Mouse (Mus musculus) layer of hippocampus, adult 6 months (tissue): ENCODE data around the gene Ndfip2. TPM values are rescaled to one million over a fixed set of nuclear protein-coding genes. Genes with fewer than 3 reads are reported as not detected.

Source experiments
- long read RNA-seq, 2 experiments: library from polyadenylated mRNA; unstranded; transcript quantifications; one replicate each; pipeline ENCODE4 v2.0.0; 2019 to 2020
- polyA plus RNA-seq: library from polyadenylated mRNA; unstranded; fragments of <200 nt; fragmentation: Nextera tagmentation; gene quantifications from 2 replicates; pipeline ENCODE4 v1.2.3, GENCODE M21; 2021

Ndfip2 gene
- 104 and 108 TPM in 2 replicates for polyA plus RNA-seq
- long read RNA-seq, experiment 1, transcript Ndfip2-206 (8 exons, 2,532 nt): major isoform, 179 of 256 reads
- long read RNA-seq, experiment 1, transcript Ndfip2-202 (8 exons, 1,695 nt): minor isoform, 51 of 256 reads
- long read RNA-seq, experiment 1, partial matches to known transcripts: 20 of 256 reads
- long read RNA-seq, experiment 1, other reads (novel, unspliced or antisense): 5 of 256 reads
- long read RNA-seq, experiment 2, transcript Ndfip2-206 (8 exons, 2,532 nt): major isoform, 1,028 of 1,278 reads
- long read RNA-seq, experiment 2, transcript Ndfip2-202 (8 exons, 1,695 nt): minor isoform, 212 of 1,278 reads
- long read RNA-seq, experiment 2, partial matches to known transcripts: 10 of 1,278 reads
- long read RNA-seq, experiment 2, other reads (novel, unspliced or antisense): 25 of 1,278 reads

GRCm38 (mm10) chr14:105258379-105259034, at the start of gene Ndfip2:
TSS of gene Ndfip2 (plus strand) at chr14:105258573.

Other genes starting within 250 kb of the Ndfip2 start
- gene Rbm26, start 81.2 kb upstream of the Ndfip2 start, polyA plus RNA-seq: 5.3 and 6.2 TPM in 2 replicates